Mouse (Mus musculus) lung, embryonic 15.5 days (tissue): ENCODE measurements at regions not wholly inside any gene's neighbourhood (a gene's known extent, or its start where the extent isn't known, plus 50 kb on each side); places are given as distances from the start of the nearest gene placed in this dataset. TPM values are rescaled to one million over a fixed set of nuclear protein-coding genes. Genes with fewer than 3 reads are reported as not detected.

Experiments used
- microRNA-seq: library from miRNA; unstranded; fragments of <30 nt; microRNA quantifications from one replicate; pipeline ENCODE4, GENCODE M21; 2016

Small RNA genes lying in the stretch of these regions (microRNA-seq; reads per million reads assigned to microRNA genes)
- gene Gm25442, result not detected
